Mouse (Mus musculus) CH12.LX (cell line): ENCODE measurements around the gene Agbl3. TPM values are rescaled to one million over a fixed set of nuclear protein-coding genes. Genes with fewer than 3 reads are reported as not detected.

Experiments used
- DNase-seq: peaks from one replicate; pipeline ENCODE4 v3.0.0-alpha.2; 2013; ENCODE audit errors: extremely low read depth
- H3K27ac ChIP-seq: 2 replicates; pipeline ENCODE4 v1.5.1; 2012; ENCODE audit warnings: low read depth, mild to moderate bottlenecking, control low read depth, moderate library complexity; ENCODE audit not compliant: insufficient read depth
- H3K27me3 ChIP-seq: replicated peaks from 2 replicates; pipeline ENCODE3; 2012; ENCODE audit warnings: inconsistent platforms
- H3K36me3 ChIP-seq, 2 experiments: replicated peaks in 1 of 2; 2 replicates each; pipeline versions ENCODE3 to v1.6.1; 2012; ENCODE audit warnings: inconsistent platforms in 1 of 2, low read length in 1 of 2, mild to moderate bottlenecking in 1 of 2, mixed read lengths in 1 of 2, moderate library complexity in 1 of 2; ENCODE audit not compliant: control insufficient read depth in 1 of 2, insufficient read depth in 1 of 2
- H3K4me1 ChIP-seq, 2 experiments: 2 replicates each; pipeline ENCODE4 v1.6.1; 2012; ENCODE audit warnings: inconsistent platforms in 1 of 2, moderate library complexity in 1 of 2; ENCODE audit not compliant: insufficient read depth in 2 of 2, control insufficient read depth in 1 of 2
- H3K4me2 ChIP-seq: 2 replicates; pipeline ENCODE4 v1.6.1; 2012; ENCODE audit warnings: low read depth, mild to moderate bottlenecking, control low read depth; ENCODE audit not compliant: poor library complexity, insufficient read depth, severe bottlenecking
- H3K4me3 ChIP-seq, 3 experiments: fragments of 150-350 bp in 1 of 3; sonication (generic) in 1 of 3; replicated peaks in 1 of 3; 2 replicates each; pipeline versions ENCODE3 to v1.5.1; 2011 to 2012; ENCODE audit warnings: low read depth in 2 of 3, low read length in 2 of 3, mild to moderate bottlenecking in 2 of 3, moderate library complexity in 2 of 3, control low read depth in 1 of 3, improper control_type of control experiment in 1 of 3, inconsistent platforms in 1 of 3, mixed read lengths in 1 of 3; ENCODE audit not compliant: poor library complexity in 1 of 3
- H3K79me2 ChIP-seq: replicated peaks from 2 replicates; pipeline ENCODE4 v1.6.1; 2012; ENCODE audit warnings: mild to moderate bottlenecking, moderate library complexity; ENCODE audit not compliant: control insufficient read depth, poor library complexity, insufficient read depth, severe bottlenecking; ENCODE audit errors: extremely low read depth
- H3K9ac ChIP-seq: 2 replicates; pipeline ENCODE4 v1.6.1; 2012; ENCODE audit warnings: low read depth, mild to moderate bottlenecking, control low read depth, moderate library complexity; ENCODE audit not compliant: insufficient read depth
- H3K9me3 ChIP-seq: replicated peaks from 2 replicates; pipeline ENCODE3; 2012; ENCODE audit warnings: low read length, inconsistent platforms, mixed read lengths
- BHLHE40 ChIP-seq: IDR thresholded peaks from 2 replicates; pipeline ENCODE4 v1.6.1; 2011; ENCODE audit warnings: mild to moderate bottlenecking, low read depth, low read length, improper control_type of control experiment
- CHD1 ChIP-seq: IDR thresholded peaks from 2 replicates; pipeline ENCODE4 v1.6.1; 2012; ENCODE audit warnings: low read depth, low read length, improper control_type of control experiment, inconsistent platforms
- CHD2 ChIP-seq: IDR thresholded peaks from 2 replicates; pipeline ENCODE4 v1.6.1; 2011; ENCODE audit warnings: low read length, improper control_type of control experiment
- CTCF ChIP-seq, 2 experiments: IDR thresholded peaks in 1 of 2; conservative IDR thresholded peaks in 1 of 2; 2 replicates each; pipeline ENCODE4 v1.5.1; 2011 to 2012; ENCODE audit warnings: low read depth in 2 of 2, low read length in 2 of 2, improper control_type of control experiment in 1 of 2, inconsistent platforms in 1 of 2, mild to moderate bottlenecking in 1 of 2, moderate library complexity in 1 of 2
- E2F4 ChIP-seq: IDR thresholded peaks from 2 replicates; pipeline ENCODE4 v1.6.1; 2011; ENCODE audit warnings: low read depth, low read length, improper control_type of control experiment; ENCODE audit not compliant: insufficient replicate concordance
- ELF1 ChIP-seq: IDR thresholded peaks from 2 replicates; pipeline ENCODE4 v1.6.1; 2014; ENCODE audit warnings: low read depth, mild to moderate bottlenecking, inconsistent platforms, low read length, improper control_type of control experiment
- EP300 ChIP-seq: IDR thresholded peaks from 2 replicates; pipeline ENCODE4 v1.6.1; 2011; ENCODE audit warnings: low read length, improper control_type of control experiment
- ETS1 ChIP-seq: conservative IDR thresholded peaks from 2 replicates; pipeline ENCODE4 v1.6.1; 2012; ENCODE audit warnings: low read depth, mild to moderate bottlenecking, inconsistent platforms, low read length, improper control_type of control experiment, moderate library complexity
- GABPA ChIP-seq: IDR thresholded peaks from 2 replicates; pipeline ENCODE4 v1.6.1; 2012; ENCODE audit warnings: low read depth, low read length, improper control_type of control experiment, inconsistent platforms; ENCODE audit not compliant: insufficient replicate concordance
- HCFC1 ChIP-seq: IDR thresholded peaks from 2 replicates; pipeline ENCODE4 v1.6.1; 2012; ENCODE audit warnings: low read depth, mild to moderate bottlenecking, inconsistent platforms, low read length, improper control_type of control experiment
- IRF4 ChIP-seq: IDR thresholded peaks from 2 replicates; pipeline ENCODE4 v1.6.1; 2014; ENCODE audit warnings: low read depth, mild to moderate bottlenecking, inconsistent platforms, low read length, improper control_type of control experiment
- JUN ChIP-seq: IDR thresholded peaks from 2 replicates; pipeline ENCODE4 v1.6.1; 2011; ENCODE audit warnings: low read depth, mild to moderate bottlenecking, low read length, improper control_type of control experiment, moderate library complexity; ENCODE audit not compliant: insufficient read depth
- JUND ChIP-seq: conservative IDR thresholded peaks from 2 replicates; pipeline ENCODE4 v1.6.1; 2011; ENCODE audit warnings: low read depth, low read length, improper control_type of control experiment
- MAX ChIP-seq: IDR thresholded peaks from 2 replicates; pipeline ENCODE4 v1.6.1; 2011; ENCODE audit warnings: low read length, improper control_type of control experiment
- MAZ ChIP-seq: IDR thresholded peaks from 2 replicates; pipeline ENCODE4 v1.6.1; 2012; ENCODE audit warnings: low read depth, mild to moderate bottlenecking, inconsistent platforms, low read length, improper control_type of control experiment, moderate library complexity
- MEF2A ChIP-seq: IDR thresholded peaks from 2 replicates; pipeline ENCODE4 v1.6.1; 2014; ENCODE audit warnings: low read depth, mild to moderate bottlenecking, inconsistent platforms, low read length, improper control_type of control experiment, borderline replicate concordance
- MXI1 ChIP-seq: IDR thresholded peaks from 2 replicates; pipeline ENCODE4 v1.6.1; 2011; ENCODE audit warnings: mild to moderate bottlenecking, low read depth, low read length, improper control_type of control experiment
- MYC ChIP-seq: IDR thresholded peaks from 2 replicates; pipeline ENCODE4 v1.6.1; 2011; ENCODE audit warnings: low read depth, mild to moderate bottlenecking, improper control_type of control experiment, low read length
- NELFE ChIP-seq: IDR thresholded peaks from 2 replicates; pipeline ENCODE4 v1.6.1; 2011; ENCODE audit warnings: low read depth, low read length, improper control_type of control experiment
- NRF1 ChIP-seq: IDR thresholded peaks from 2 replicates; pipeline ENCODE4 v1.6.1; 2014; ENCODE audit warnings: low read depth, mild to moderate bottlenecking, inconsistent platforms, low read length, improper control_type of control experiment, moderate library complexity
- PAX5 ChIP-seq: IDR thresholded peaks from 2 replicates; pipeline ENCODE4 v1.6.1; 2012; ENCODE audit warnings: low read length, inconsistent platforms, mixed read lengths
- RCOR1 ChIP-seq: conservative IDR thresholded peaks from 2 replicates; pipeline ENCODE4 v1.6.1; 2012; ENCODE audit warnings: low read depth, mild to moderate bottlenecking, inconsistent platforms, low read length, improper control_type of control experiment
- SIN3A ChIP-seq: IDR thresholded peaks from 2 replicates; pipeline ENCODE4 v1.6.1; 2012; ENCODE audit warnings: low read length, improper control_type of control experiment, inconsistent platforms
- SMC3 ChIP-seq: IDR thresholded peaks from 2 replicates; pipeline ENCODE4 v1.6.1; 2011; ENCODE audit warnings: low read depth, low read length, improper control_type of control experiment
- TBP ChIP-seq: conservative IDR thresholded peaks from 2 replicates; pipeline ENCODE4 v1.6.1; 2011; ENCODE audit warnings: low read depth, low read length, improper control_type of control experiment
- TCF12 ChIP-seq: IDR thresholded peaks from 2 replicates; pipeline ENCODE4 v1.6.1; 2014; ENCODE audit warnings: low read depth, mild to moderate bottlenecking, inconsistent platforms, low read length, improper control_type of control experiment
- UBTF ChIP-seq: IDR thresholded peaks from 2 replicates; pipeline ENCODE4 v1.6.1; 2012; ENCODE audit warnings: low read depth, mild to moderate bottlenecking, inconsistent platforms, low read length, improper control_type of control experiment, moderate library complexity
- USF2 ChIP-seq: conservative IDR thresholded peaks from 2 replicates; pipeline ENCODE4 v1.6.1; 2011; ENCODE audit warnings: low read depth, low read length, improper control_type of control experiment
- ZC3H11A ChIP-seq: IDR thresholded peaks from 2 replicates; pipeline ENCODE4 v1.6.1; 2012; ENCODE audit warnings: low read depth, mild to moderate bottlenecking, inconsistent platforms, low read length, improper control_type of control experiment
- ZMIZ1 ChIP-seq: IDR thresholded peaks from 2 replicates; pipeline ENCODE4 v1.6.1; 2012; ENCODE audit warnings: low read depth, mild to moderate bottlenecking, inconsistent platforms, low read length, improper control_type of control experiment
- ZNF384 ChIP-seq: IDR thresholded peaks from 2 replicates; pipeline ENCODE4 v1.6.1; 2012; ENCODE audit warnings: low read depth, low read length, improper control_type of control experiment, inconsistent platforms
- dilution Hi-C: fragments of 300-500 bp; cut with MboI; formaldehyde crosslinking; loops from 2 replicates; pipeline ENCODE4 v1.14.3; 2020; ENCODE audit warnings: low sequenced_read_pairs; ENCODE audit not compliant: extremely low pct_unique_long_range_greater_than_20kb, extremely low pct_ligation_motif_present
- in situ Hi-C: fragments of 300-500 bp; cut with MboI; formaldehyde crosslinking; loops from 3 replicates; pipeline ENCODE4 v1.14.3; 2019; ENCODE audit warnings: low sequenced_read_pairs, low pct_ligation_motif_present, low pct_unique_long_range_greater_than_20kb, mixed read lengths
- polyA plus RNA-seq: library from polyadenylated mRNA; unstranded; fragments of >175 nt; gene quantifications from 2 replicates; pipeline ENCODE4 v1.2.1, GENCODE M21; 2012; ENCODE audit warnings: low read depth; ENCODE audit not compliant: insufficient read length
- total RNA-seq, 2 experiments: library from RNA; depleted of rRNA; stranded (reverse); fragments of 300-350 nt in 1 of 2; fragments of >200 nt in 1 of 2; gene quantifications; 2 replicates each; pipeline ENCODE4 v1.2.3; 2012 to 2014

Gene Agbl3
- total and polyA plus RNA-seq, 3 experiments, result 1.9 to 4.8 (median 3.4) TPM

- peak overlapping the region; percentile 55 to 68 (median 58) for H3K4me3 ChIP-seq
- no peak for DNase-seq
- dilution Hi-C loops (no loop called here), in situ Hi-C loops (no loop called here)
- no peaks in the 10 kb centered on the region for H3K27me3 ChIP-seq
- peak overlapping the region; percentile 66; the same call in 1 of the 2 replicates for H3K27ac ChIP-seq
- H3K4me1 ChIP-seq, result peaks cover 18 to 50% of the 10 kb centered on the region in 2 experiments
- peaks cover 0 to 2% of the 10 kb centered on the region in 2 experiments for H3K36me3 ChIP-seq
- TF ChIP-seq ELF1 (no peak), SIN3A (no peak; the same call in 1 of the 2 replicates), CHD1 (peak; percentile 45; the same call in 1 of the 2 replicates), BHLHE40 (0 out of 2 replicates have a peak, but pooled peaks have one; percentile 20), HCFC1 (0 out of 2 replicates have a peak, but pooled peaks have one; percentile 8), MAZ (0 out of 2 replicates have a peak, but pooled peaks have one; percentile 33), MXI1 (0 out of 2 replicates have a peak, but pooled peaks have one; percentile 26), TCF12 (0 out of 2 replicates have a peak, but pooled peaks have one; percentile 19)
- peaks cover 1% of the 10 kb centered on the region for H3K9me3 ChIP-seq
- H3K4me2 ChIP-seq, result peak overlapping the region; percentile 83
- H3K79me2 ChIP-seq, result no peaks in the 10 kb centered on the region; the same call in 1 of the 2 replicates
- peak overlapping the region; percentile 71 for H3K9ac ChIP-seq
Measured at GRCm38 (mm10) chr6:34862381-34862780, 82.1 kb downstream of the Agbl3 start.

GRCm38 (mm10) chr6:34862791-34863403 lies 82.7 kb downstream of the Agbl3 start, which contains the start of gene Tmem140:
Gene Tmem140 (plus strand): TSS chr6:34863146.
- Histone ChIP-seq H3K4me3 (peak within 1 kb of the TSS; percentile 55 to 68 (median 58)), H3K9me3 (no peaks in the 10 kb centered on the region), H3K9ac (peak within 1 kb of the TSS; percentile 71), H3K27me3 (no peaks in the 10 kb centered on the region), H3K4me1 (peaks cover 22 to 55% of the 10 kb centered on the region in 2 experiments), H3K4me2 (peak within 1 kb of the TSS; percentile 83), H3K36me3 (peaks cover 0 to 2% of the 10 kb centered on the region in 2 experiments), H3K27ac (peak within 1 kb of the TSS; percentile 66), H3K79me2 (no peaks in the 10 kb centered on the region; the same call in 1 of the 2 replicates)
- in situ Hi-C loops (no loop called here), dilution Hi-C loops (no loop called here)
- DNase-seq, result peak; percentile 57
- peak; percentile 95 for TF ChIP-seq SIN3A
- TF ChIP-seq IRF4, result peak; percentile 87
- no peak for TF ChIP-seq TBP
- TF ChIP-seq JUN, result peak; percentile 83
- TF ChIP-seq MAX, result no peak
- no peak for TF ChIP-seq MEF2A
- TF ChIP-seq UBTF, result no peak
- TF ChIP-seq PAX5, result no peak
- TF ChIP-seq CHD2, result no peak
- no peak for TF ChIP-seq RCOR1
- TF ChIP-seq MYC, result no peak
- TF ChIP-seq ZNF384, result no peak
- no peak for TF ChIP-seq GABPA
- no peak for TF ChIP-seq SMC3
- TF ChIP-seq E2F4, result no peak
- no peak for TF ChIP-seq CTCF (conservative IDR thresholded peaks at IDR 0.05 in 1 of 2, IDR thresholded peaks at IDR 0.05 in 1 of 2; ENCODE audit: low read depth in 2 of 2, low read length in 2 of 2)
- no peak for TF ChIP-seq ZC3H11A
- peak; percentile 99 for TF ChIP-seq ETS1
- TF ChIP-seq MXI1, result no peak
- TF ChIP-seq JUND, result peak; percentile 62; the same call in 1 of the 2 replicates
- no peak for TF ChIP-seq ZMIZ1
- TF ChIP-seq EP300, result no peak
- TF ChIP-seq NELFE, result no peak
- TF ChIP-seq BHLHE40, result peak; percentile 87
- TF ChIP-seq USF2, result no peak
- TF ChIP-seq NRF1, result no peak
- TF ChIP-seq TCF12, result peak; percentile 18; the same call in 1 of the 2 replicates
